Mouse (Mus musculus): Measurements from ENCODE around the gene Hagh.

- TF ChIP-seq CTCF (IDR thresholded peaks at IDR 0.05; ENCODE audit: low read depth, low read length), result no peak
- TF ChIP-seq TAL1 (conservative IDR thresholded peaks at IDR 0.05; ENCODE audit: low read depth, low read length), result no peak
- no peak for TF ChIP-seq POLR2AphosphoS5 (IDR thresholded peaks at IDR 0.05; ENCODE audit: insufficient replicate concordance, low read depth, low read length)
- no peak for TF ChIP-seq GATA1 (IDR thresholded peaks at IDR 0.05; ENCODE audit: borderline replicate concordance, low read length)
- no peak for TF ChIP-seq GATA2 (IDR thresholded peaks at IDR 0.05; ENCODE audit: borderline replicate concordance, low read depth, low read length)
Measured at GRCm38 (mm10) chr17:24902124-24902523, 62.2 kb downstream of the Hagh start.

Data from G1E (cell line).